Mouse (Mus musculus) kidney, embryonic 14.5 days (tissue): ENCODE data around the gene Runx2. TPM values are rescaled to one million over a fixed set of nuclear protein-coding genes. Genes with fewer than 3 reads are reported as not detected.
A peak's percentile ranks its signal among the peaks of the same experiment; 100 is the strongest.

Experiments used
- ATAC-seq: fragments of 200-750 bp; cut with Nextera tagmentation; 2 replicates; pipeline ENCODE4 v1.8.0; 2017; ENCODE audit warnings: moderate number of reproducible peaks, mild to moderate bottlenecking, moderate TSS enrichment, moderate library complexity; ENCODE audit not compliant: low FRiP score, low TSS enrichment
- H3K27ac ChIP-seq: fragments of 300-500 bp; sonication (generic); 2 replicates; pipeline ENCODE4 v1.5.1; 2014; ENCODE audit warnings: low read depth, mild to moderate bottlenecking, low read length, moderate library complexity, mixed read lengths
- H3K27me3 ChIP-seq: fragments of 300-500 bp; sonication (generic); 2 replicates; pipeline ENCODE4 v1.6.1; 2014; ENCODE audit warnings: mild to moderate bottlenecking, low read length; ENCODE audit not compliant: control insufficient read depth, insufficient read depth
- H3K36me3 ChIP-seq: fragments of 300-500 bp; sonication (generic); 2 replicates; pipeline ENCODE4 v1.6.1; 2014; ENCODE audit warnings: low read length, mixed read lengths; ENCODE audit not compliant: control insufficient read depth, insufficient read depth
- H3K4me1 ChIP-seq: fragments of 300-500 bp; sonication (generic); 2 replicates; pipeline ENCODE4 v1.6.1; 2014; ENCODE audit warnings: low read length, mixed read lengths; ENCODE audit not compliant: control insufficient read depth, insufficient read depth
- H3K4me2 ChIP-seq: fragments of 300-500 bp; sonication (generic); replicated peaks from 2 replicates; pipeline ENCODE4 v1.6.1; 2014; ENCODE audit warnings: low read depth, mild to moderate bottlenecking, low read length
- H3K4me3 ChIP-seq: fragments of 300-500 bp; sonication (generic); 2 replicates; pipeline ENCODE4 v1.5.1; 2014; ENCODE audit warnings: mild to moderate bottlenecking, low read length
- H3K9ac ChIP-seq: fragments of 300-500 bp; sonication (generic); 2 replicates; pipeline ENCODE4 v1.6.1; 2014; ENCODE audit warnings: low read depth, mild to moderate bottlenecking, low read length, moderate library complexity
- H3K9me3 ChIP-seq: fragments of 300-500 bp; sonication (generic); 2 replicates; pipeline ENCODE4 v1.6.1; 2016; ENCODE audit warnings: low read length; ENCODE audit not compliant: control insufficient read depth
- WGBS: fragments of 180-500 bp; shearing (Covaris S2); extraction: QIAGEN DNeasy Blood & Tissue Kit; methylation state at CpG from one replicate; pipeline ENCODE4 v1.1.7; 2014; 5-methylcytosine and 5-hydroxymethylcytosine counted together
- polyA plus RNA-seq: library from polyadenylated mRNA; unstranded; fragments of >200 nt; fragmentation: Nextera tagmentation; extraction: Ambion mirVana; gene quantifications from 2 replicates; pipeline ENCODE4 v1.2.1, GENCODE M21; 2014

The Runx2 gene
- polyA plus RNA-seq, 1 experiment from 2014 or later: 2.4 TPM

GRCm38 (mm10) chr17:44691517-44691916 is 123.1 kb downstream of the Runx2 start:
- no peaks in the 10 kb centered on the region for H3K4me1 ChIP-seq
- H3K4me2 ChIP-seq: no peak overlapping the region
- H3K9ac ChIP-seq: no peak overlapping the region
- H3K9me3 ChIP-seq: no peaks in the 10 kb centered on the region
- no peak overlapping the region for H3K27ac ChIP-seq
- no peaks in the 10 kb centered on the region for H3K27me3 ChIP-seq
- 81% methylated on average over 2 of the region's 2 CpGs for WGBS
- H3K36me3 ChIP-seq: no peaks in the 10 kb centered on the region
- no peak overlapping the region for H3K4me3 ChIP-seq
- no peak for ATAC-seq

- Histone ChIP-seq H3K9ac (no peak overlapping the region), H3K4me2 (no peak overlapping the region), H3K27me3 (no peaks in the 10 kb centered on the region), H3K36me3 (no peaks in the 10 kb centered on the region), H3K4me1 (no peaks in the 10 kb centered on the region), H3K27ac (no peak overlapping the region), H3K9me3 (no peaks in the 10 kb centered on the region), H3K4me3 (no peak overlapping the region)
- 89% methylated on average over 5 of the region's 5 CpGs for WGBS
- no peak for ATAC-seq
These were observed 124.1 kb downstream of the Runx2 start for GRCm38 (mm10) chr17:44690410-44691035.

- H3K9ac ChIP-seq: no peak overlapping the region
- H3K9me3 ChIP-seq: no peaks in the 10 kb centered on the region
- no peaks in the 10 kb centered on the region for H3K36me3 ChIP-seq
- no peak for ATAC-seq
- no peak overlapping the region for H3K4me3 ChIP-seq
- WGBS: 84% methylated on average over 2 of the region's 2 CpGs
- no peaks in the 10 kb centered on the region for H3K27me3 ChIP-seq
- H3K4me2 ChIP-seq: no peak overlapping the region
- H3K4me1 ChIP-seq: 0 out of 2 replicates have a peak, but pooled peaks cover 5% of the 10 kb centered on the region
- H3K27ac ChIP-seq: no peak overlapping the region
These were observed 126.3 kb downstream of the Runx2 start for GRCm38 (mm10) chr17:44688306-44688705.

DNA sequence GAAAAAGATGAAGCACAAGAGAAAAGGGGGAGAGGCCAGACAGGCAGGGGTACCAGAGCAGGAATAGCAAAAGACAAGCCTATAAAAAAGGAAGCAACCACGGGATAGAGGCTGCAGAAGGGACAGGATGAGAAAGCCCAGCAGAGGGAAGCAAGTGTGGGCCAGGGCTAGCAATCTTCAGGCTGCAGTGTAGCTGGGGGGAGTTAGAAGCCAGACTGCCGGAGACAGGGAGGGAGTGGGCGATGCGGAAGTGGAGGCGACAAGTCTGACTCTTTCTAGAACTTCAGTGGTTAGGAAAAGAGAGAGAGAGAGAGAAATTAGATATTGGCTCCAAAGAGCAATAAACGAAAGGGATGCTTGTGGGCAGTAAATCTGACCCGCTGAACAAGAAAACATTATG is 129.1 kb downstream of the Runx2 start:
- H3K4me2 ChIP-seq: no peak overlapping the region
- 0 out of 2 replicates have a peak, but pooled peaks cover 5% of the 10 kb centered on the region for H3K4me1 ChIP-seq
- no peak overlapping the region for H3K4me3 ChIP-seq
- H3K36me3 ChIP-seq: no peaks in the 10 kb centered on the region
- ATAC-seq: 0 out of 2 replicates have a peak, but pooled peaks have one; percentile 28
- 15% methylated on average over 7 of the region's 7 CpGs for WGBS
- no peaks in the 10 kb centered on the region; the same call in 1 of the 2 replicates for H3K9me3 ChIP-seq
- no peaks in the 10 kb centered on the region for H3K27me3 ChIP-seq
- H3K27ac ChIP-seq: no peak overlapping the region
- H3K9ac ChIP-seq: no peak overlapping the region

GRCm38 (mm10) chr17:44683026-44683425 is 131.6 kb downstream of the Runx2 start:
- H3K36me3 ChIP-seq: no peaks in the 10 kb centered on the region
- 83% methylated on average over 9 of the region's 9 CpGs for WGBS
- H3K4me1 ChIP-seq: 0 out of 2 replicates have a peak, but pooled peaks cover 5% of the 10 kb centered on the region
- ATAC-seq: no peak
- H3K27ac ChIP-seq: no peak overlapping the region
- H3K27me3 ChIP-seq: no peaks in the 10 kb centered on the region
- H3K4me2 ChIP-seq: no peak overlapping the region
- no peak overlapping the region for H3K4me3 ChIP-seq
- no peaks in the 10 kb centered on the region; the same call in 1 of the 2 replicates for H3K9me3 ChIP-seq
- H3K9ac ChIP-seq: no peak overlapping the region

GRCm38 (mm10) chr17:44677782-44678181 is 136.8 kb downstream of the Runx2 start:
- Histone ChIP-seq H3K36me3 (no peaks in the 10 kb centered on the region), H3K4me2 (no peak overlapping the region), H3K27ac (no peak overlapping the region), H3K4me3 (no peak overlapping the region), H3K27me3 (no peaks in the 10 kb centered on the region), H3K9ac (no peak overlapping the region), H3K9me3 (no peaks in the 10 kb centered on the region; the same call in 1 of the 2 replicates), H3K4me1 (no peaks in the 10 kb centered on the region)
- WGBS: 76% methylated on average over 7 of the region's 7 CpGs
- no peak for ATAC-seq

DNA sequence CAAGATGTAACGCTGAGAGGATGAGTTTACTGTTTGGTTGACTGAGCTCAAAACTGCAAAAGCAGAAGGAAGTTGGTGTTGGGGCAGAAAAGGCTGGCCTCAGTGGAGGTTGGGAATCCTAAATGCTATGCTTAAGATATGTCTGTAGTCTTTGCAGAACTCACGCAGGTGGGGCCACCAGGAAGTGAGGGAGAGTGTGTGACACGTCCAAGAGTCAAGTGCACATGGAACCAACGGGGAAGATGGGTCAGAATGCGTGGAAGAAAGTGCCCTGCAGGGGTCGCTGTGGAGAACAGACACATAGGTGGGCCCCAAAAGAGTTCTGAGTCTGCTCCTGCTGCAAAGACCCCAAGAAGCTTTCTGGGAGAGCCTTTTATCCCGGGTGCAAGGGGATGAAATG is 141.8 kb downstream of the Runx2 start:
- Histone ChIP-seq H3K9me3 (no peaks in the 10 kb centered on the region), H3K27me3 (no peaks in the 10 kb centered on the region)
- WGBS: 58% methylated on average over 7 of the region's 7 CpGs

GRCm38 (mm10) chr17:44671946-44672692 is 142.5 kb downstream of the Runx2 start:
- 92% methylated on average over 16 of the region's 16 CpGs for WGBS
- H3K4me2 ChIP-seq: no peak overlapping the region
- no peaks in the 10 kb centered on the region for H3K36me3 ChIP-seq
- H3K9me3 ChIP-seq: no peaks in the 10 kb centered on the region
- no peak overlapping the region for H3K9ac ChIP-seq
- no peak overlapping the region for H3K4me3 ChIP-seq
- no peak overlapping the region for H3K27ac ChIP-seq
- no peaks in the 10 kb centered on the region for H3K4me1 ChIP-seq
- no peak for ATAC-seq
- no peaks in the 10 kb centered on the region for H3K27me3 ChIP-seq

More for the DNA sequence above, 141.8 kb downstream of the Runx2 start:
- Histone ChIP-seq H3K4me3 (no peak overlapping the region), H3K36me3 (no peaks in the 10 kb centered on the region), H3K4me1 (no peaks in the 10 kb centered on the region), H3K4me2 (no peak overlapping the region), H3K9ac (no peak overlapping the region), H3K27ac (no peak overlapping the region)
- ATAC-seq: no peak

GRCm38 (mm10) chr17:44669985-44670384 is 144.6 kb downstream of the Runx2 start:
- ATAC-seq: no peak
- H3K36me3 ChIP-seq: no peaks in the 10 kb centered on the region
- no peak overlapping the region for H3K4me2 ChIP-seq

More at GRCm38 (mm10) chr17:44669985-44670384, 144.6 kb downstream of the Runx2 start:
- Histone ChIP-seq H3K4me1 (no peaks in the 10 kb centered on the region), H3K27me3 (no peaks in the 10 kb centered on the region), H3K27ac (no peak overlapping the region), H3K9ac (no peak overlapping the region), H3K4me3 (no peak overlapping the region), H3K9me3 (no peaks in the 10 kb centered on the region)
- 51% methylated on average over 11 of the region's 11 CpGs for WGBS
